Mouse (Mus musculus) olfactory bulb, adult 2 months (tissue): Measurements from ENCODE around the gene Snx11.
"Not testable (repeated sequence)": the region's sequence is repeated elsewhere in the genome, so short reads cannot be mapped to it uniquely, and the experiment has no call there.

Experiments
- CTCF ChIP-seq: fragments of 200-500 bp; IDR thresholded peaks from 2 replicates; pipeline ENCODE4 v1.5.1; 2012; ENCODE audit warnings: low read depth, mild to moderate bottlenecking, low read length, moderate library complexity; ENCODE audit not compliant: insufficient read depth
- POLR2A ChIP-seq: fragments of 200-500 bp; IDR thresholded peaks from 2 replicates; pipeline ENCODE4 v1.6.1; 2012; ENCODE audit warnings: mild to moderate bottlenecking, low read depth, low read length, moderate library complexity; ENCODE audit not compliant: insufficient read depth

- TF ChIP-seq CTCF, POLR2A: not testable (repeated sequence)
These were observed 7.5 kb upstream of the Snx11 start for GRCm38 (mm10) chr11:96784847-96785246.
